Mouse (Mus musculus): ENCODE results near the gene Gm21767. TPM values are rescaled to one million over a fixed set of nuclear protein-coding genes. Genes with fewer than 3 reads are reported as not detected.
"Not testable (repeated sequence)": the region's sequence is repeated elsewhere in the genome, so short reads cannot be mapped to it uniquely, and the experiment has no call there.

The Gm21767 gene
- polyA plus RNA-seq (2014; fragmentation: Nextera tagmentation; extraction: Ambion mirVana): not detected in 2 replicates

- H3K27ac ChIP-seq (replicated peaks; ENCODE audit: low read depth, low read length); H3K9me3 ChIP-seq (ENCODE audit: control insufficient read depth, low read length); H3K27me3 ChIP-seq (ENCODE audit: control insufficient read depth, insufficient read depth, low read length); ATAC-seq (ENCODE audit: low FRiP score, low TSS enrichment); H3K36me3 ChIP-seq (ENCODE audit: control insufficient read depth, insufficient read depth, low read length); H3K4me2 ChIP-seq (ENCODE audit: low read length); H3K4me3 ChIP-seq (replicated peaks; ENCODE audit: low read depth, low read length); H3K4me1 ChIP-seq (ENCODE audit: control insufficient read depth, insufficient read depth, low read length); DNase-seq; H3K9ac ChIP-seq (replicated peaks; ENCODE audit: low read length): not testable (repeated sequence)
- WGBS: no CpG with 5 or more reads among the region's 3 CpGs
Measured at GRCm38 (mm10) chrY:13941438-13941837, at the start of gene Gm21767. TSS of gene Gm21767 (plus strand) at chrY:13941738.
